Mouse (Mus musculus): ENCODE data around the gene Epsti1. TPM values are rescaled to one million over a fixed set of nuclear protein-coding genes. Genes with fewer than 3 reads are reported as not detected.

The Epsti1 gene
- polyA plus RNA-seq, 1 experiment from 2014 or later: 0.73 TPM

Other genes with a start within 250 kb of the Epsti1 start
- 130 and 169 TPM in 2 replicates for gene Dnajc15, start 29.1 kb upstream of the Epsti1 start, polyA plus RNA-seq (2014; fragmentation: Nextera tagmentation; extraction: Ambion mirVana)
- not detected in 2 replicates for gene Fam216b, start 184.8 kb downstream of the Epsti1 start, polyA plus RNA-seq (2014; fragmentation: Nextera tagmentation; extraction: Ambion mirVana)

All from kidney, embryonic 14.5 days (tissue).